Mouse (Mus musculus): ENCODE measurements at regions not wholly inside any gene's neighbourhood (a gene's known extent, or its start where the extent isn't known, plus 50 kb on each side); places are given as distances from the start of the nearest gene placed in this dataset.
A peak's percentile ranks its signal among the peaks of the same experiment; 100 is the strongest.

DNA sequence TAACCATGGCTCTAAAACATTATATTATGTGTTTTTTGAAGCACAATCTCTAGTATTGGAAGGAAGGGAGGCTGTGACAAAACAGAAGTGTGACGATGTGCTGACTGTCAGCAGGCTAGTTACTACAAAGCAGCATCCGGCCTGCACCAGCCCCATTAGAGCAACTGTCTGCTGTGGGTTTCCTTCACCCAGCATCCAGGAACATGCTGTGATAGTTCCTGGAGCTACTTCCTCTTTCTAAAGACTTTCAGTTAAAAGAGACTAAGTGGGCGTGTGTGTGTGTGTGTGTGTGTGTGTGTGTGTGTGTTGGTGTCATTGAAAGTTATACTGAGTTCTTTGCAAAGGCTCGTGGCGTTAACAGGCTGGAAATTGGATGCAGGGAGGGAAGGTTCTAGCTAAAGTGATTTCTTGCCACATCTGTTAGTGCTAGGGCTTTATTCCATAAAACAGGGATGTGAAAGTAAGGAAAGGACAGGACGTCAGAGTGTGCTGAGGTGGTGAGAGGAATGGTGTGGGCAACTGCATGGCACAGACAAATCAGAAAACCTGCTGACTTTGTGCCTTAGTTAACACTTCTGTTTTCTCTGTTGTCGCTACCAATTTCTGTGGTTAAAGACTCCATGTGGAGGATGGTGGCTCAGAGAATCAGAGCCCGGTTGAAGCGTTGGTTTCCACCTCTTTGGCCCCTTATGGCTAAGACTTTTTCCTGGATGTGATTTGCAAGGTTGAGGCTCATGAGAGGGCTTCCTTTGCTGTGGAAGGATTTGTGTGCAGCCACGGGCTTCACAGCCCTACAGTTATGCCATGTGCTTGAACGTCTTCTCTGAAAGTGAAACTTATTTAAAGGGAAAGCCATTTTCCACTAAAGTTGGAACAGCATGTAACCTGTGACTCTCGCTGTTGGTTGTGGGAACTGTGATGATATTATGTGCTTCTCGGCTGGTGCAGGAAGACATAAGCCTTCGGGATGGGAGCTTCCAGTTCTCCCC is 321.0 kb upstream of the Rnaseh2b start:
- H3K9ac ChIP-seq (ENCODE audit: low read depth, low read length, severe bottlenecking): no peak overlapping the region
- no peak for TF ChIP-seq POLR2A (IDR thresholded peaks at IDR 0.05; ENCODE audit: borderline replicate concordance, extremely low read depth, insufficient read depth, insufficient read length)
- WGBS: 48% methylated on average over 14 of the region's 14 CpGs
- H3K36me3 ChIP-seq (ENCODE audit: control insufficient read depth, insufficient read depth, low read length): no peaks in the 10 kb centered on the region
- ATAC-seq (ENCODE audit: low FRiP score, low read depth) (no peak), DNase-seq (ENCODE audit: low spot score) (peak; percentile 41)
- no peaks in the 10 kb centered on the region for H3K27me3 ChIP-seq (ENCODE audit: control insufficient read depth, insufficient read depth, low read length)
- 0 out of 2 replicates have a peak, but pooled peaks cover 5% of the 10 kb centered on the region for H3K4me1 ChIP-seq (ENCODE audit: control insufficient read depth, insufficient read depth, low read length)
- H3K4me3 ChIP-seq (replicated peaks; ENCODE audit: low read length): no peak overlapping the region
- no peak overlapping the region for H3K4me2 ChIP-seq (replicated peaks; ENCODE audit: low read depth, low read length, severe bottlenecking)
- no peak overlapping the region for H3K27ac ChIP-seq (replicated peaks; ENCODE audit: low read depth, low read length)
- no peaks in the 10 kb centered on the region for H3K9me3 ChIP-seq (ENCODE audit: control insufficient read depth, low read length)

DNA sequence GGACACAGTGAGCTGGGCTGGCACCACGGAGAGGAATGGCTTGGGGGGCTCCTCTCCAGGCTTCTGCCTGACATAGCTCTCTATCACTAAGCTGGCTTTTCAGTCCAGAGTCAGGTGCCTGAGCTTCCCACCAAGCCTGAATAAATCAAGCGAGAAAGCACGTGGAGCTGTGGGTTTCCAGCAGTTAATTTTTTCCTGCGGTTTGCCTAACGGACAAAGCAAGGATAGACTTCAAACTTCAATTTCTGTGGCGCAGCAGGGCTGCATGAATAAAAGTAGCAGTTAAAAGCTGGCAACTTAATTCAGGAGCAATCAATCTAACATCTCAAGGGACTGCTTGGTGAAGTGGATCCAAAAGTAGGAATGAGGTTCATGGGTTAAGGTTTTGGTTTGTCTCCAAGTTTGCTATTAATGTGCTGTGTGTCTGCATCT is 317.1 kb upstream of the Rnaseh2b start:
- Histone ChIP-seq H3K4me1 (ENCODE audit: control insufficient read depth, insufficient read depth, low read length) (0 out of 2 replicates have a peak, but pooled peaks cover 5% of the 10 kb centered on the region), H3K27ac (replicated peaks; ENCODE audit: low read depth, low read length) (0 out of 2 replicates have a peak overlapping the region, but pooled peaks have one; percentile 20), H3K4me3 (replicated peaks; ENCODE audit: low read length) (no peak overlapping the region), H3K27me3 (ENCODE audit: control insufficient read depth, insufficient read depth, low read length) (no peaks in the 10 kb centered on the region), H3K36me3 (ENCODE audit: control insufficient read depth, insufficient read depth, low read length) (no peaks in the 10 kb centered on the region), H3K9me3 (ENCODE audit: control insufficient read depth, low read length) (no peaks in the 10 kb centered on the region), H3K4me2 (replicated peaks; ENCODE audit: low read depth, low read length, severe bottlenecking) (no peak overlapping the region), H3K9ac (ENCODE audit: low read depth, low read length, severe bottlenecking) (no peak overlapping the region)
- peak; percentile 62 for DNase-seq (ENCODE audit: low spot score)
- 0 out of 2 replicates have a peak, but pooled peaks have one; percentile 57 for ATAC-seq (ENCODE audit: low FRiP score, low read depth)
- TF ChIP-seq POLR2A (IDR thresholded peaks at IDR 0.05; ENCODE audit: borderline replicate concordance, extremely low read depth, insufficient read depth, insufficient read length): no peak
- 36% methylated on average over 6 of the region's 6 CpGs for WGBS

DNA sequence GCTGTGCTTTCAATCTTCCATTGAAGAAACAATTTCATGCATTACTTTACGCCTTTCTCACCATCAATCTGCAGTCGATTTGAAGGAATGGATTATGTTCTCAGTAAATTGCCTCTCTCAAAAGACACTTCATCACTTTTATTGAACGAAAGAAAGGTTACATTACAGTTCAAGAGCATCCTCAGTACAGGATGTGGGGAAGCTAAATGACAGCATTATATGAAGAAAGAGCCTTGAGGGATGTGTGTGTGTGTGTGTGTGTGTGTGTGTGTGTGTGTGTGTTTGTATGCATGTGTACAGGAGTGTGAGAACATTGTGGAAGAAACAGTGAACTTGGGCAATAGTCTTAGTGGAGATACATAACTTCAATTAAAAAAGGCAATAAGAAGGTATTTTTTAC is 311.8 kb upstream of the Rnaseh2b start:
- no peaks in the 10 kb centered on the region for H3K27me3 ChIP-seq (ENCODE audit: control insufficient read depth, insufficient read depth, low read length)
- H3K4me2 ChIP-seq (replicated peaks; ENCODE audit: low read depth, low read length, severe bottlenecking): no peak overlapping the region
- no peak for DNase-seq (ENCODE audit: low spot score)
- no peak overlapping the region for H3K27ac ChIP-seq (replicated peaks; ENCODE audit: low read depth, low read length)
- H3K4me3 ChIP-seq (replicated peaks; ENCODE audit: low read length): no peak overlapping the region
- no peak overlapping the region for H3K9ac ChIP-seq (ENCODE audit: low read depth, low read length, severe bottlenecking)
- no peak for TF ChIP-seq POLR2A (IDR thresholded peaks at IDR 0.05; ENCODE audit: borderline replicate concordance, extremely low read depth, insufficient read depth, insufficient read length)
- no peak for ATAC-seq (ENCODE audit: low FRiP score, low read depth)
- WGBS: 76% methylated on average over 3 of the region's 3 CpGs
- H3K36me3 ChIP-seq (ENCODE audit: control insufficient read depth, insufficient read depth, low read length): no peaks in the 10 kb centered on the region
- H3K9me3 ChIP-seq (ENCODE audit: control insufficient read depth, low read length): no peaks in the 10 kb centered on the region
- 0 out of 2 replicates have a peak, but pooled peaks cover 1% of the 10 kb centered on the region for H3K4me1 ChIP-seq (ENCODE audit: control insufficient read depth, insufficient read depth, low read length)

DNA sequence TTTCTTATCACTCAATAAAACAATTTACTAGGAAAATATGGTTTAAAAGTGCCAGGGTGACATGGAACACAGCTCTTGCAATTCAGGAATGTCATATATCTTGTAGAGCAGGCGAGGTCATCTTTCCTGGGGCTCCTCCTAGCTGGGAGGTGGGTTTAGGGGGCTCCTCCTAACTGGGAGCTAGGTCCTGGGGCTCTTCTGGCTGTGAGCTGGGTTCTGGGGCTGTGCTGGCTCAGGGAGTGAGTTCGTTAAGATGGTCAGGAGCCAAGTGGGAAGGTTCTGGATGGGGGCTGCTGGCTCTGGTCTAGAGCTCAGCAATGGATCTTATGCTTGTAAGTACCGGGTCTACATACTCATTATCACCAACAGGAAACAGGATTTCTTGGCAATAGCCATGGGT is 306.8 kb upstream of the Rnaseh2b start:
- WGBS: 32% methylated on average over 3 of the region's 3 CpGs
- H3K27me3 ChIP-seq (ENCODE audit: control insufficient read depth, insufficient read depth, low read length): no peaks in the 10 kb centered on the region
- DNase-seq (ENCODE audit: low spot score) (peak; percentile 46), ATAC-seq (ENCODE audit: low FRiP score, low read depth) (peak; percentile 79)
- H3K27ac ChIP-seq (replicated peaks; ENCODE audit: low read depth, low read length): peak overlapping the region; percentile 2; the same call in 1 of the 2 replicates
- no peak overlapping the region for H3K4me3 ChIP-seq (replicated peaks; ENCODE audit: low read length)
- no peak for TF ChIP-seq POLR2A (IDR thresholded peaks at IDR 0.05; ENCODE audit: borderline replicate concordance, extremely low read depth, insufficient read depth, insufficient read length)
- no peak overlapping the region for H3K4me2 ChIP-seq (replicated peaks; ENCODE audit: low read depth, low read length, severe bottlenecking)
- no peaks in the 10 kb centered on the region for H3K36me3 ChIP-seq (ENCODE audit: control insufficient read depth, insufficient read depth, low read length)
- no peak overlapping the region for H3K9ac ChIP-seq (ENCODE audit: low read depth, low read length, severe bottlenecking)
- H3K9me3 ChIP-seq (ENCODE audit: control insufficient read depth, low read length): no peaks in the 10 kb centered on the region
- 0 out of 2 replicates have a peak, but pooled peaks cover 7% of the 10 kb centered on the region for H3K4me1 ChIP-seq (ENCODE audit: control insufficient read depth, insufficient read depth, low read length)

DNA sequence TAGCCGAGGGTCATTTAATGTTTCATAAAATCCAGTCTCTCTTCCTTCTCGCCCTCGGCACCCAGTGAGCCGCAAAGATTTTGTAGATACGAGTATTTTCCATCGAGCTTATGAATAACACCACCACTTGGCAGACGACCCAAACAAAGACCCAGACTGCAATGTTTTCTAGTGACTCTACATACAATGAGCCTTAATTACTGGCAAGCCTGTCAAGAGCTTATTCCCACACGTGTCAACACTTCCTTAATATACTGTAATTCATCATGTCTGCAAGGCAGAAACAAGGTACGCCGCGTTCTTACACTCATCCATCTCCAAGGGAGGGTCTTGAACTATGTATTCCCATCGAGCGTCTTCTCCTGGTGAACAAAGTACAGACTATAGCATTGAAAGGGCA is 306.2 kb upstream of the Rnaseh2b start:
- 0 out of 2 replicates have a peak overlapping the region, but pooled peaks have one; percentile 34 for H3K27ac ChIP-seq (replicated peaks; ENCODE audit: low read depth, low read length)
- H3K9ac ChIP-seq (ENCODE audit: low read depth, low read length, severe bottlenecking): no peak overlapping the region
- no peak overlapping the region for H3K4me3 ChIP-seq (replicated peaks; ENCODE audit: low read length)
- H3K4me2 ChIP-seq (replicated peaks; ENCODE audit: low read depth, low read length, severe bottlenecking): no peak overlapping the region
- ATAC-seq (ENCODE audit: low FRiP score, low read depth): peak; percentile 53
- peak; percentile 78 for DNase-seq (ENCODE audit: low spot score)
- 48% methylated on average over 13 of the region's 13 CpGs for WGBS
- no peaks in the 10 kb centered on the region for H3K36me3 ChIP-seq (ENCODE audit: control insufficient read depth, insufficient read depth, low read length)
- no peaks in the 10 kb centered on the region for H3K27me3 ChIP-seq (ENCODE audit: control insufficient read depth, insufficient read depth, low read length)
- 0 out of 2 replicates have a peak, but pooled peaks cover 7% of the 10 kb centered on the region for H3K4me1 ChIP-seq (ENCODE audit: control insufficient read depth, insufficient read depth, low read length)
- H3K9me3 ChIP-seq (ENCODE audit: control insufficient read depth, low read length): no peaks in the 10 kb centered on the region
- no peak for TF ChIP-seq POLR2A (IDR thresholded peaks at IDR 0.05; ENCODE audit: borderline replicate concordance, extremely low read depth, insufficient read depth, insufficient read length)
